In genomic region chr10:62550787-62551300, GRCm38 (mm10) we compare ENCODE assay signal across 7 mouse cellular contexts.
"Had no signal": no experiment of that assay in that cellular context is flagged by ENCODE, and none has a peak within 500 bp of the region (broad histone marks: within the 10 kb centered on the region; RNA-seq: fewer than 3 reads in every experiment).

No protein-coding gene starts in this region.

- DNase-seq: kidney, adult 11 months; kidney, adult 9 months; kidney, postnatal 36 days; layer of hippocampus, adult 9-11 months; layer of hippocampus, postnatal 36 days; lung, adult 18-20 months; spleen, adult 18-20 months had no signal
